In genomic region chr2:143081693-143082092, GRCm38 (mm10) we compare ENCODE assay signal across 10 mouse cellular contexts. TPM values are rescaled to one million over a fixed set of nuclear protein-coding genes. Genes with fewer than 3 reads are reported as not detected.
DNase-seq lines count a peak whose midpoint lies in the region; ATAC-seq and TF ChIP-seq lines count a peak whose summit lies in the region.
"Had no signal": no experiment of that assay in that cellular context is flagged by ENCODE, and none has a peak within 500 bp of the region (broad histone marks: within the 10 kb centered on the region; RNA-seq: fewer than 3 reads in every experiment).

No protein-coding gene starts in this region.

- in situ Hi-C loops in CH12.LX (cut with MboI; ENCODE audit: low pct_ligation_motif_present, low pct_unique_long_range_greater_than_20kb, low sequenced_read_pairs), result no loop called here

- intact Hi-C loops in heart, postnatal 10 days (cut with DNase I), result no loop called here

- no peak for TF ChIP-seq RAD21 in CH12.LX (IDR thresholded peaks at IDR 0.05; ENCODE audit: low read depth, low read length)

- no peak; the same call in 1 of the 2 replicates for TF ChIP-seq EP300 in CH12.LX (IDR thresholded peaks at IDR 0.05; ENCODE audit: low read length)
- no peak for TF ChIP-seq EP300 in lung, postnatal 0 days (IDR thresholded peaks at IDR 0.05)

- no peak for TF ChIP-seq POLR2A in CH12.LX (IDR thresholded peaks at IDR 0.05; ENCODE audit: low read depth, low read length)
- no peak for TF ChIP-seq POLR2A in bone marrow macrophage, adult 2 months (IDR thresholded peaks at IDR 0.05; ENCODE audit: borderline replicate concordance, low read depth, low read length)

- ATAC-seq in lung, postnatal 0 days, result no peak
- no peak for ATAC-seq in forebrain, embryonic 14.5 days
- ATAC-seq: inflammation-experienced regulatory T-cells, adult 6 months had no signal

- H3K79me2 ChIP-seq in CH12.LX (replicated peaks; ENCODE audit: control insufficient read depth, extremely low read depth, insufficient read depth, poor library complexity, severe bottlenecking), result no peaks in the 10 kb centered on the region

- no peaks in the 10 kb centered on the region for H3K4me1 ChIP-seq in CH12.LX (ENCODE audit: control insufficient read depth in 1 of 2, insufficient read depth in 2 of 2)
- peaks cover 57% of the 10 kb centered on the region for H3K4me1 ChIP-seq in bone marrow macrophage, adult 2 months (ENCODE audit: control insufficient read depth, insufficient read depth, low read length)
- no peaks in the 10 kb centered on the region for H3K4me1 ChIP-seq in lung, postnatal 0 days (ENCODE audit: insufficient read depth, low read depth, low read length)
- H3K4me1 ChIP-seq in forebrain, embryonic 14.5 days (ENCODE audit: control insufficient read depth, insufficient read depth, low read length), result peaks cover 5% of the 10 kb centered on the region; the same call in 1 of the 2 replicates

- H3K9ac ChIP-seq in CH12.LX (ENCODE audit: insufficient read depth, low read depth), result no peak overlapping the region
- H3K9ac ChIP-seq in lung, postnatal 0 days (replicated peaks; ENCODE audit: low read depth), result no peak overlapping the region
- H3K9ac ChIP-seq in forebrain, embryonic 14.5 days (ENCODE audit: low read length), result no peak overlapping the region

- H3K4me2 ChIP-seq in CH12.LX (ENCODE audit: insufficient read depth, low read depth, poor library complexity, severe bottlenecking), result peak overlapping the region; percentile 94; the same call in 1 of the 2 replicates
- peak overlapping the region; percentile 27 for H3K4me2 ChIP-seq in lung, postnatal 0 days (replicated peaks; ENCODE audit: low read depth, low read length)
- H3K4me2 ChIP-seq in forebrain, embryonic 14.5 days (ENCODE audit: low read length), result no peak overlapping the region

- H3K27me3 ChIP-seq in CH12.LX (replicated peaks), result peaks cover 25% of the 10 kb centered on the region
- no peaks in the 10 kb centered on the region for H3K27me3 ChIP-seq in lung, postnatal 0 days (replicated peaks; ENCODE audit: insufficient read depth, low read length)
- H3K27me3 ChIP-seq in forebrain, embryonic 14.5 days (replicated peaks; ENCODE audit: control insufficient read depth, insufficient read depth, low read length), result no peaks in the 10 kb centered on the region

- H3K27ac ChIP-seq in CH12.LX (ENCODE audit: insufficient read depth, low read depth), result no peak overlapping the region
- peak overlapping the region; percentile 100 for H3K27ac ChIP-seq in bone marrow macrophage, adult 2 months (ENCODE audit: insufficient read depth, low read depth, low read length)
- no peak overlapping the region for H3K27ac ChIP-seq in lung, postnatal 0 days (ENCODE audit: low read length)
- H3K27ac ChIP-seq in forebrain, embryonic 14.5 days (ENCODE audit: low read depth, low read length), result no peak overlapping the region

- no peaks in the 10 kb centered on the region for H3K36me3 ChIP-seq in CH12.LX (replicated peaks in 1 of 2; ENCODE audit: control insufficient read depth in 1 of 2, insufficient read depth in 1 of 2, low read length in 1 of 2)
- no peaks in the 10 kb centered on the region for H3K36me3 ChIP-seq in lung, postnatal 0 days (ENCODE audit: insufficient read depth, low read length)
- H3K36me3 ChIP-seq in forebrain, embryonic 14.5 days (ENCODE audit: control insufficient read depth, insufficient read depth, low read length), result no peaks in the 10 kb centered on the region

- no peak overlapping the region for H3K4me3 ChIP-seq in CH12.LX (replicated peaks in 1 of 3; ENCODE audit: low read depth in 2 of 3, low read length in 2 of 3, poor library complexity in 1 of 3)
- H3K4me3 ChIP-seq in bone marrow macrophage, adult 2 months (ENCODE audit: insufficient read depth, low read length), result peak overlapping the region; percentile 20
- no peak overlapping the region for H3K4me3 ChIP-seq in lung, postnatal 0 days (ENCODE audit: low read depth, low read length)
- no peak overlapping the region for H3K4me3 ChIP-seq in forebrain, embryonic 14.5 days (ENCODE audit: low read depth, low read length)

- DNase-seq in CH12.LX (ENCODE audit: extremely low read depth), result no peak
- DNase-seq in heart, postnatal 10 days, result peak; percentile 15 to 28
- DNase-seq in lung, postnatal 0 days (ENCODE audit: low spot score), result peak; percentile 31
- DNase-seq in embryo, embryonic 10.5 days (ENCODE audit: low spot score), result no peak
- no peak for DNase-seq in gastrocnemius, postnatal 4 days (ENCODE audit: low spot score in 2 of 2)
- no peak for DNase-seq in forebrain, embryonic 14.5 days (ENCODE audit: low spot score)
- DNase-seq: left cerebral cortex, postnatal 4 days had no signal

- dilution Hi-C loops in CH12.LX (cut with MboI; ENCODE audit: extremely low pct_ligation_motif_present, extremely low pct_unique_long_range_greater_than_20kb, low sequenced_read_pairs), result no loop called here

- 28% methylated on average over 3 of the region's 3 CpGs for WGBS in lung, postnatal 0 days
- 91% methylated on average over 3 of the region's 3 CpGs for WGBS in forebrain, embryonic 14.5 days

- no peaks in the 10 kb centered on the region for H3K9me3 ChIP-seq in CH12.LX (replicated peaks; ENCODE audit: low read length)
- H3K9me3 ChIP-seq in lung, postnatal 0 days (ENCODE audit: low read length), result no peaks in the 10 kb centered on the region
- H3K9me3 ChIP-seq in forebrain, embryonic 14.5 days (replicated peaks; ENCODE audit: control insufficient read depth, low read length), result no peaks in the 10 kb centered on the region

- TF ChIP-seq CTCF in CH12.LX (conservative IDR thresholded peaks at IDR 0.05 in 1 of 2, IDR thresholded peaks at IDR 0.05 in 1 of 2; ENCODE audit: low read depth in 2 of 2, low read length in 2 of 2), result no peak
- TF ChIP-seq CTCF in bone marrow macrophage, adult 2 months (IDR thresholded peaks at IDR 0.05; ENCODE audit: low read depth, low read length), result no peak
- no peak for TF ChIP-seq CTCF in lung, postnatal 0 days (IDR thresholded peaks at IDR 0.05)

TF ChIP-seq in CH12.LX, 34 proteins besides CTCF, POLR2A, EP300 and RAD21:
- no peak for TF ChIP-seq KAT2A (IDR thresholded peaks at IDR 0.05; ENCODE audit: insufficient replicate concordance, low read length)
- TF ChIP-seq RCOR1 (conservative IDR thresholded peaks at IDR 0.05; ENCODE audit: low read depth, low read length), result no peak
- TF ChIP-seq HCFC1 (IDR thresholded peaks at IDR 0.05; ENCODE audit: low read depth, low read length), result no peak
- no peak for TF ChIP-seq E2F4 (IDR thresholded peaks at IDR 0.05; ENCODE audit: insufficient replicate concordance, low read depth, low read length)
- no peak for TF ChIP-seq PAX5 (IDR thresholded peaks at IDR 0.05; ENCODE audit: low read length)
- TF ChIP-seq POLR2AphosphoS2 (IDR thresholded peaks at IDR 0.05; ENCODE audit: low read depth, low read length), result no peak
- no peak for TF ChIP-seq TCF12 (IDR thresholded peaks at IDR 0.05; ENCODE audit: low read depth, low read length)
- no peak for TF ChIP-seq MXI1 (IDR thresholded peaks at IDR 0.05; ENCODE audit: low read depth, low read length)
- TF ChIP-seq UBTF (IDR thresholded peaks at IDR 0.05; ENCODE audit: low read depth, low read length), result no peak
- TF ChIP-seq ZMIZ1 (IDR thresholded peaks at IDR 0.05; ENCODE audit: low read depth, low read length), result no peak
- TF ChIP-seq BHLHE40 (IDR thresholded peaks at IDR 0.05; ENCODE audit: low read depth, low read length), result no peak
- TF ChIP-seq SMC3 (IDR thresholded peaks at IDR 0.05; ENCODE audit: low read depth, low read length), result no peak
- TF ChIP-seq MAFK (IDR thresholded peaks at IDR 0.05; ENCODE audit: insufficient replicate concordance, low read length), result no peak
- TF ChIP-seq IRF4 (IDR thresholded peaks at IDR 0.05; ENCODE audit: low read depth, low read length), result no peak
- TF ChIP-seq MAX (IDR thresholded peaks at IDR 0.05; ENCODE audit: low read length), result no peak
- no peak for TF ChIP-seq ZC3H11A (IDR thresholded peaks at IDR 0.05; ENCODE audit: low read depth, low read length)
- TF ChIP-seq ETS1 (conservative IDR thresholded peaks at IDR 0.05; ENCODE audit: low read depth, low read length), result no peak
- no peak for TF ChIP-seq NRF1 (IDR thresholded peaks at IDR 0.05; ENCODE audit: low read depth, low read length)
- no peak for TF ChIP-seq USF1 (IDR thresholded peaks at IDR 0.05; ENCODE audit: low read depth, low read length)
- no peak for TF ChIP-seq TBP (conservative IDR thresholded peaks at IDR 0.05; ENCODE audit: low read depth, low read length)
TF ChIP-seq in CH12.LX: peak in this region for 0.

RNA-seq across cellular contexts. Expression of gene Otor, which starts 3.4 kb away (rescaled TPM):
- total RNA-seq in CH12.LX (2012; rRNA removed) (not detected in 2 replicates), CH12.LX (2014; rRNA removed) (not detected in 2 replicates)
- not detected in 2 replicates for polyA plus RNA-seq in CH12.LX (2012; ENCODE audit: insufficient read length, low read depth)
- polyA plus RNA-seq in bone marrow macrophage, adult 2 months (2012; ENCODE audit: insufficient read depth, insufficient read length, missing spikeins), result not detected in 2 replicates
- not detected for total RNA-seq in heart, postnatal 10 days (2021)
- polyA plus RNA-seq in lung, postnatal 0 days (2015; fragmentation: Nextera tagmentation; extraction: Ambion mirVana), result not detected in 2 replicates
- total RNA-seq in gastrocnemius, postnatal 4 days (2021), result not detected
- polyA plus RNA-seq in forebrain, embryonic 14.5 days (2014; fragmentation: Nextera tagmentation; extraction: Ambion mirVana), result 1.0 and 1.1 TPM in 2 replicates
- polyA plus RNA-seq: inflammation-experienced regulatory T-cells, adult 6 months; midbrain, postnatal 0 days had no signal

RNA-seq across cellular contexts. Expression of gene Snrpb2, which starts 18.9 kb away (rescaled TPM):
- 31.0 and 43.4 TPM in 2 replicates for total RNA-seq in CH12.LX (2012; rRNA removed)
- 201 and 214 TPM in 2 replicates for total RNA-seq in CH12.LX (2014; rRNA removed)
- 116 TPM in 2 replicates for polyA plus RNA-seq in CH12.LX (2012; ENCODE audit: insufficient read length, low read depth)
- 124 and 140 TPM in 2 replicates for polyA plus RNA-seq in bone marrow macrophage, adult 2 months (2012; ENCODE audit: insufficient read depth, insufficient read length, missing spikeins)
- total RNA-seq in heart, postnatal 10 days (2021), result 10 to 100 TPM; 29.7 to 32.5 TPM
- polyA plus RNA-seq in lung, postnatal 0 days (2015; fragmentation: Nextera tagmentation; extraction: Ambion mirVana), result 51.3 and 53.0 TPM in 2 replicates
- 10 to 100 TPM; 35.2 to 44.2 TPM for total RNA-seq in gastrocnemius, postnatal 4 days (2021)
- 84.3 and 89.3 TPM in 2 replicates for polyA plus RNA-seq in forebrain, embryonic 14.5 days (2014; fragmentation: Nextera tagmentation; extraction: Ambion mirVana)

Comparison
In these comparisons a context has a peak if more than half of its experiments do, and no peak if none do; other contexts are left out.
1. DNase-seq: peak in heart, postnatal 10 days (2 of 2) and lung, postnatal 0 days (single experiment); none in CH12.LX (single experiment), embryo, embryonic 10.5 days (single experiment), gastrocnemius, postnatal 4 days (0 of 2) and forebrain, embryonic 14.5 days (single experiment).